Mouse (Mus musculus): ENCODE data around the gene Glod4. TPM values are rescaled to one million over a fixed set of nuclear protein-coding genes. Genes with fewer than 3 reads are reported as not detected.
A peak's percentile ranks its signal among the peaks of the same experiment; 100 is the strongest.

Gene Glod4
- polyA plus RNA-seq, 1 experiment = 28.0 TPM

DNA sequence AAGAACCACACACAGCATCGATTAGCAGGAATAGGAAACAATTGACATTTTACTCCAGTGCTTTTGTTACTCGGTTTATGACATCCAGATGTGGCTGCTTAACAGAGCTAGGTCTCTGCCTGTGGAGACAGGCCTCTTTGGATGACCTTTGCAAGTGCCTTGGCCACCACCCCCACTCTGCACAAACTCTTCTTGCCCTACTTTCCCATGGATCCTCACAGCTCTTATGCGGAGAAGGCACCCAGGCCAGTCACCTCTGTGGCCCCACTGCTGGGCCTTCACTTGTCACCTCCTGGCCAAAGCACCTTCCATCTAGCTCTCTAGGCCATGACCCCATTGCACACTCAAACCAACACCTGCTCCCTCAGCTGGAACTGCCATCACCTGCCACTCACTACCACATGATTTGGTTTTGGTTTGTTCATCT lies 159.6 kb downstream of the Glod4 start:
- 54% methylated on average over 3 of the region's 3 CpGs for WGBS
- no peak overlapping the region for H3K27ac ChIP-seq (ENCODE audit: insufficient read depth, low read depth, low read length)

DNA sequence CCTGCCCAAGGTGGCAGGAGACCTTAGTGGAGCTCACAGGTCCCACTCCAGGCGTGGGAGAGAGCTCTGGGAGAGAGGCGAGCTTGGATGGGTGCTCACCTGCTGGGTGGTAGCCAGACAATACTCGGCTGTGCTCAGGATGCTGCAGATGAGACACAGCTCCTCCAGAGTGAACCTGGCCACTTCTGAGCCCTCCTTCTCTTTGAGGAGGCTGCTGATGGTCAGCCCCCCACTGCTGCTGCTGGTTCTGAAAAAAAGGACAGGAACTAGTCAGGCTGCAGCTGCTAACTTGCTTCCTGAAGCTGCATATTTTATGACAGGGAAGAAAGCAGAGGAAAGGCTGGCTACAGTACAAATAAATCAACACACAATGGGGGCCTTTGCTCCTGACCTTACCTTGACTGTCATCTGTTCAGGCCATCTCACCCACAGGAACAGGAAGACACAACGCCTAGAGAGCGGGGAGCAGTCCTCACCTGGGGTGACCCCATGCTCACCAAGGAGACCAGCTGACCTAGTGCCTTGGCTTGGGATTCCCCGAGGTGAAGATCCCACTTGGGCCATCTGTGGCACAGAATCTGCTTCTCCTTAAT lies 162.4 kb downstream of the Glod4 start:
- H3K27ac ChIP-seq (ENCODE audit: insufficient read depth, low read depth, low read length) = peak overlapping the region; percentile 78
- no peak overlapping the region for H3K4me3 ChIP-seq (ENCODE audit: insufficient read depth, low read depth, low read length)
- no peaks in the 10 kb centered on the region; the same call in 1 of the 2 replicates for H3K4me1 ChIP-seq (ENCODE audit: control insufficient read depth, insufficient read depth, low read length)
- no peaks in the 10 kb centered on the region for H3K36me3 ChIP-seq (ENCODE audit: control insufficient read depth, insufficient read depth, low read length)
- no peaks in the 10 kb centered on the region for H3K27me3 ChIP-seq (replicated peaks; ENCODE audit: control insufficient read depth, insufficient read depth, low read length)
- WGBS = 74% methylated on average over 6 of the region's 6 CpGs
- TF ChIP-seq POLR2A (IDR thresholded peaks at IDR 0.05; ENCODE audit: low read depth, low read length) = no peak
- no peak for TF ChIP-seq CTCF (conservative IDR thresholded peaks at IDR 0.05; ENCODE audit: insufficient read depth, insufficient read length, low read depth, low read length)
- DNase-seq = peak; percentile 82

More for the DNA sequence above, 159.6 kb downstream of the Glod4 start:
- no peak overlapping the region for H3K4me3 ChIP-seq (ENCODE audit: insufficient read depth, low read depth, low read length)
- no peaks in the 10 kb centered on the region for H3K27me3 ChIP-seq (replicated peaks; ENCODE audit: control insufficient read depth, insufficient read depth, low read length)
- TF ChIP-seq POLR2A (IDR thresholded peaks at IDR 0.05; ENCODE audit: low read depth, low read length) (no peak), CTCF (conservative IDR thresholded peaks at IDR 0.05; ENCODE audit: insufficient read depth, insufficient read length, low read depth, low read length) (no peak)
- no peaks in the 10 kb centered on the region for H3K4me1 ChIP-seq (ENCODE audit: control insufficient read depth, insufficient read depth, low read length)
- H3K36me3 ChIP-seq (ENCODE audit: control insufficient read depth, insufficient read depth, low read length) = no peaks in the 10 kb centered on the region
- DNase-seq = no peak

DNA sequence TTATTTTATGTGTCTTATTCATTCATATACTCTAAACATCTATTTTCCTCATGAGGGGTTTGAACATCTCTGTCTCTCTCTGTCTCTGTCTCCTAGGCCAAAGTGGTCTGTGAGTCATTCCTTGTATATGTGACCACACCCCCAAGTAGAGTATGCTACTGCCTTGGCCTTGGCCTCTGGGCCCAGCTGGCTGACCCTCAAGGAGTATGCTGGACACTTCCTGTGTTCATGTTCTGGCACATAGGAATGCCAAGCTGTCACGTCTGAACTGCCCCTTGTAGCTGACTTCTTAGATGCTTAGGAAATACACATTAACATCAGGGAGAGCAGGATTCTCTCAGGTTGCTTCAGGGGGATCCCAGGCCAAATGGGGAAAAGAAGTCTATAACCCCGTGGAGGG lies 163.2 kb downstream of the Glod4 start:
- peak overlapping the region; percentile 78; the same call in 1 of the 2 replicates for H3K27ac ChIP-seq (ENCODE audit: insufficient read depth, low read depth, low read length)
- H3K36me3 ChIP-seq (ENCODE audit: control insufficient read depth, insufficient read depth, low read length) = no peaks in the 10 kb centered on the region
- peak; percentile 77 for DNase-seq
- no peak overlapping the region for H3K4me3 ChIP-seq (ENCODE audit: insufficient read depth, low read depth, low read length)
- TF ChIP-seq CTCF (conservative IDR thresholded peaks at IDR 0.05; ENCODE audit: insufficient read depth, insufficient read length, low read depth, low read length) (no peak), POLR2A (IDR thresholded peaks at IDR 0.05; ENCODE audit: low read depth, low read length) (no peak)
- H3K27me3 ChIP-seq (replicated peaks; ENCODE audit: control insufficient read depth, insufficient read depth, low read length) = no peaks in the 10 kb centered on the region
- no peaks in the 10 kb centered on the region; the same call in 1 of the 2 replicates for H3K4me1 ChIP-seq (ENCODE audit: control insufficient read depth, insufficient read depth, low read length)
- 42% methylated on average over 2 of the region's 2 CpGs for WGBS

DNA sequence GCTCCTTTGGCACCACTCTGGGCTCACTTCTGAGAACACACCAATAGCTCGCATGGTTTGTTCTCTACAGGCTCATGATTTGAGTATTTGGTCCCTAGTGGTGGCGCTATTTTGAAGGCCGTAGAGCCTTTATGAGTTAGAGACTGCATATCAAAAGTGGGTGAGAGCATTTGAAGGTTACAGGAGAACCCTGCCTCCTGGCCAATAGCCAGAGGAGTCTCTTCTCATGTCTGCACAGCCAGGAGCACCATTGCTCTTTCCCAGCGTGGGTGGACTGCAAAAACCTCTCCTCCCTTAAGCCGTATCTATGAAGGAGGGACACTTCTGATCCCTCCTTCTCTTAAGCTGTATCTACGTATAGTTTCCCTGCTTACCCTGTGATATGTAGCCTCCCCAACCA lies 166.2 kb downstream of the Glod4 start:
- WGBS = 83% methylated on average over 6 of the region's 6 CpGs
- Histone ChIP-seq H3K4me1 (ENCODE audit: control insufficient read depth, insufficient read depth, low read length) (peaks cover 10% of the 10 kb centered on the region; the same call in 1 of the 2 replicates), H3K4me3 (ENCODE audit: insufficient read depth, low read depth, low read length) (no peak overlapping the region), H3K36me3 (ENCODE audit: control insufficient read depth, insufficient read depth, low read length) (no peaks in the 10 kb centered on the region), H3K27ac (ENCODE audit: insufficient read depth, low read depth, low read length) (no peak overlapping the region), H3K27me3 (replicated peaks; ENCODE audit: control insufficient read depth, insufficient read depth, low read length) (no peaks in the 10 kb centered on the region)
- DNase-seq = no peak
- TF ChIP-seq CTCF (conservative IDR thresholded peaks at IDR 0.05; ENCODE audit: insufficient read depth, insufficient read length, low read depth, low read length) (no peak), POLR2A (IDR thresholded peaks at IDR 0.05; ENCODE audit: low read depth, low read length) (no peak)

DNA sequence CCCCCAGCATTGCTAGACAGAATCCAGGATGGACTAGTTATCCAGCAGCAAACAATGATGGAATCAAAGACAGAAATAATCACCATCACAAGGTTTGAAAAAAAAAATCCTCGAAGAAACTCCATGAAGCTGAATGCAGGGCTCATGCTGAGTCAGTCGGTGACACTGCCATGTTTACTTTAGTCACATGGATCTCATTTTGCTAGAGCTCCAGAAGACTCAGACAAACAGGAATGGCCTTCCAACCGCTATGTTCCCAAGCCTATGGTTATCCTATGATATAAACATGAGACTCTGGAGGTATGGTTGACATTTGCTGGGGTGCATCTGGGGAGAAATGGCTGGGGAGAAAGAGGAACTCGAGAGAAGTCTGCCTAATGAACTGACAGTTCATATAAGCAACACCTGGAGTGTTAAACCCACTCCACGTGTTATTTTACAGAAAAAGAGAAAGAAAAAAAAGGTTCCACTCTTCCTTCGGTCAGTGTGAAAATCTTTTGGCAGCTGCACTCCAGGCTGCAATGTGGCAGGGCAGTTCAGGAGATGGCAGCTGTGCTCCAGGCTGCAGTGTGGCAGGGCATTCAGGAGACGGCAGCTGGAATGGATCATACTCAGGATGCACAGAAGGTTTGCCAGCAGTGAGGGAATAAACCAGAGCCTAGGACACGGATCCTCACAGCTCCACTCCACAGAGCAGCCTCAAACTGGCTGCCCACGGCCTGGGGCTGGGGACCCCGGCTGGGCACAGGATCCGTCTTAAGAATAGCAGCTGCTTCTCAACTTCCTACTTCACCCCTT lies 169.0 kb downstream of the Glod4 start:
- no peak overlapping the region for H3K4me3 ChIP-seq (ENCODE audit: insufficient read depth, low read depth, low read length)
- H3K27ac ChIP-seq (ENCODE audit: insufficient read depth, low read depth, low read length) = no peak overlapping the region
- 55% methylated on average over 11 of the region's 11 CpGs for WGBS

More for the DNA sequence above, 169.0 kb downstream of the Glod4 start:
- no peak for TF ChIP-seq CTCF (conservative IDR thresholded peaks at IDR 0.05; ENCODE audit: insufficient read depth, insufficient read length, low read depth, low read length)
- no peak for TF ChIP-seq POLR2A (IDR thresholded peaks at IDR 0.05; ENCODE audit: low read depth, low read length)
- Histone ChIP-seq H3K27me3 (replicated peaks; ENCODE audit: control insufficient read depth, insufficient read depth, low read length) (no peaks in the 10 kb centered on the region), H3K4me1 (ENCODE audit: control insufficient read depth, insufficient read depth, low read length) (peaks cover 13% of the 10 kb centered on the region; the same call in 1 of the 2 replicates), H3K36me3 (ENCODE audit: control insufficient read depth, insufficient read depth, low read length) (no peaks in the 10 kb centered on the region)
- DNase-seq = no peak

Other genes with a start within 250 kb of the Glod4 start
- 0.08 and 0.10 TPM in 2 replicates for gene 1700016K19Rik, start 243.8 kb downstream of the Glod4 start, polyA plus RNA-seq (2012; rRNA removed)
- gene Rflnb, start 215.9 kb downstream of the Glod4 start, polyA plus RNA-seq (2012; rRNA removed) = 15.8 and 18.8 TPM in 2 replicates
- 46.2 and 47.5 TPM in 2 replicates for gene Vps53, start 64.1 kb downstream of the Glod4 start, polyA plus RNA-seq (2012; rRNA removed)
- gene Fam57a, start 64.1 kb downstream of the Glod4 start, polyA plus RNA-seq (2012; rRNA removed) = 5.8 and 6.1 TPM in 2 replicates
- gene Dbil5, start 26.1 kb downstream of the Glod4 start, polyA plus RNA-seq (2012; rRNA removed) = 0.58 and 1.1 TPM in 2 replicates
- gene Gemin4, start 26.1 kb downstream of the Glod4 start, polyA plus RNA-seq (2012; rRNA removed) = 5.1 TPM in 2 replicates
- gene Mrm3, start within 50 bp of the Glod4 start, polyA plus RNA-seq (2012; rRNA removed) = 8.7 and 9.3 TPM in 2 replicates
- gene Nxn, start 155.4 kb upstream of the Glod4 start, polyA plus RNA-seq (2012; rRNA removed) = 10.0 and 10.6 TPM in 2 replicates
- gene Timm22, start 163.2 kb upstream of the Glod4 start, polyA plus RNA-seq (2012; rRNA removed) = 16.1 and 17.4 TPM in 2 replicates

Measured in kidney, adult 2 months (tissue).